Mouse (Mus musculus): ENCODE measurements at regions not wholly inside any gene's neighbourhood (a gene's known extent, or its start where the extent isn't known, plus 50 kb on each side); places are given as distances from the start of the nearest gene placed in this dataset.

- ATAC-seq (ENCODE audit: low FRiP score, low TSS enrichment) (peak; percentile 48; the same call in 1 of the 2 replicates), DNase-seq (peak; percentile 26)
- 55% methylated on average over 6 of the region's 6 CpGs for WGBS
- no peaks in the 10 kb centered on the region for H3K4me1 ChIP-seq (ENCODE audit: control insufficient read depth, insufficient read depth, low read length)
- no peak overlapping the region for H3K9ac ChIP-seq (replicated peaks; ENCODE audit: low read length)
- H3K4me3 ChIP-seq (replicated peaks; ENCODE audit: low read depth, low read length), result no peak overlapping the region
- H3K9me3 ChIP-seq (ENCODE audit: control insufficient read depth, low read length), result no peaks in the 10 kb centered on the region
- no peaks in the 10 kb centered on the region for H3K36me3 ChIP-seq (ENCODE audit: control insufficient read depth, insufficient read depth, low read length)
- H3K4me2 ChIP-seq (ENCODE audit: low read length), result no peak overlapping the region
- no peaks in the 10 kb centered on the region for H3K27me3 ChIP-seq (ENCODE audit: control insufficient read depth, insufficient read depth, low read length)
- H3K27ac ChIP-seq (replicated peaks; ENCODE audit: low read depth, low read length), result peak overlapping the region; percentile 60; the same call in 1 of the 2 replicates
Measured at GRCm38 (mm10) chr12:50709000-50709788, 60.3 kb upstream of the Prkd1 start.

DNA sequence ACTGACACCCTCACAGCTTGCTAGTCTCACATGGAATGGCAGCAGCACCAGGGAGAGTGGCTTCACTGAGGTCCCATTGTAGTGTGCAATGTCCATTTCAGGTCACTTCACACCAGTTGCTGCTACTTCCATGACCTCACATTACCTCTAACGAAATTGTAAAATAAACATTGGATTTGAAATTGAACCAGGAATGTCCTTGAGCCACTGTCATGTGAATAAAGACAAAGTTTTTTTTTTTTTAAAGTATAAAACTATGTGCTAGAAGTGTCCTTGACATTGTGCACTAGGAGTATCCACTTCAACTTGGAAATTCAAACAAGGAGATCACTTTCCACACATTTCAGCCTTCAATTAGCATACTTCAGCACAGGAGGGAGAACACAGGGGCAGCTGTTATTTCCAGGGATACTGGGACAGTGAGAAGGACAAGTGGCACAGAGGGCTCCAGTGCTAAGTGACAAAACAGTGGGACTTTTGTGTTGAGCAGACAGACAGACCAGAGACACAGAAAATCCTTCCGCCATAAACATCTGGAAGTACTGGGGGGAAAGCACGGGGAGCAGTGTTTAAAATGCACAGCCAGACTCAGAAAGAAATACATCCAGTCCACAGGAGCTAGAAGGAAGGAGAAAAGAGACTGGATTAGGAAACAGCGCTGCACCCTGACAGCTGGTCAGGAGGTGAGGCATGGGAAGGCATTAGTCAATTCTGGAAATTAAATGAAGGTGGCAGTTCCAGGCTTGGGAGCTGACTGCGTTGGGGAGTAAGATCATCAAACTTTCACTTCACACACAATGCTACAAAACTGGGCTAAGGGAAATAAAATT, 49.9 kb upstream of the Prkd1 start:
- Histone ChIP-seq H3K36me3 (ENCODE audit: control insufficient read depth, insufficient read depth, low read length) (no peaks in the 10 kb centered on the region), H3K9me3 (ENCODE audit: control insufficient read depth, low read length) (no peaks in the 10 kb centered on the region), H3K9ac (replicated peaks; ENCODE audit: low read length) (no peak overlapping the region), H3K4me1 (ENCODE audit: control insufficient read depth, insufficient read depth, low read length) (no peaks in the 10 kb centered on the region), H3K4me2 (ENCODE audit: low read length) (no peak overlapping the region), H3K4me3 (replicated peaks; ENCODE audit: low read depth, low read length) (no peak overlapping the region), H3K27me3 (ENCODE audit: control insufficient read depth, insufficient read depth, low read length) (no peaks in the 10 kb centered on the region), H3K27ac (replicated peaks; ENCODE audit: low read depth, low read length) (no peak overlapping the region)
- no peak for DNase-seq
- 60% methylated on average over 5 of the region's 5 CpGs for WGBS
- ATAC-seq (ENCODE audit: low FRiP score, low TSS enrichment), result no peak

Measured in midbrain, embryonic 14.5 days (tissue).